Mouse (Mus musculus) thymus, postnatal 25 days (tissue): ENCODE data around the gene Rapgef2.
"Not testable (repeated sequence)": the region's sequence is repeated elsewhere in the genome, so short reads cannot be mapped to it uniquely, and the experiment has no call there.

Experiments used
- DNase-seq: peaks from one replicate; pipeline ENCODE4 v3.0.0; 2022

Gene Rapgef2

GRCm38 (mm10) chr3:79202275-79203153, 83.8 kb downstream of the Rapgef2 start:
- DNase-seq, result peak; percentile 70

- peak; percentile 44 for DNase-seq
These were observed 89.4 kb downstream of the Rapgef2 start for GRCm38 (mm10) chr3:79196708-79197437.

GRCm38 (mm10) chr3:79195280-79195679, 91.0 kb downstream of the Rapgef2 start:
- no peak for DNase-seq

DNA sequence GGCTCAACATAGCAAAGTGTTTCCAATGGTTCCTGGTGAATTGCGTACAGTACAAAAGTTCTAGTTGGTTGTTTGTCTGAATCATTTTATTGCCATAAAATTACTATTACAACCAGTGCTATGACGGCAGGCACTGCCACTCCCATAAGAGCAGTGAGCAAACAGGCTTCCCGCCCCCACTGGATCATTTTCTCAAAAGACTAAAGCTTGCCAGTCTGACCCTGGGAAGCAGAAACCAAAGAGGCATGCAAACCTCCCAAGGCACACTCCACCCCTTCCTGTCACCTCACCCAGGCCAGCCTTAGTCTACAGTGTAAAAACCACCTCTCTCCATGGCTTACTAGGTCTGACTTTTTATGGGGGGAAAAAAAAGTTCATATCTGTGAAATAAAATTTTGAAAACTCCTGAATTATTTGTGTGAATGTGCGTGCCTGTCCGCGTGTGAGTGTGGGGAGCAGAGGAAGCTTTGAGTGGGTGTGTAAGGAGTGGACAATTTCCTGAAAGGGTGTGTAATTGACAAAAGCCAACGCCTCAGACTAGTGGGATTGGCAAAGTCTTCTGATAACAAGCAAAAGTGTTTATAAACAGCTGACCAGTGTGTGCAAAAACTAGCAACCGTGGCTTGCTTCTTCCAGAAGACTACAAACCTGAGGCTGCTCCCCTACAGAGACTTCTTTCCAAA, 92.1 kb downstream of the Rapgef2 start:
- no peak for DNase-seq

DNA sequence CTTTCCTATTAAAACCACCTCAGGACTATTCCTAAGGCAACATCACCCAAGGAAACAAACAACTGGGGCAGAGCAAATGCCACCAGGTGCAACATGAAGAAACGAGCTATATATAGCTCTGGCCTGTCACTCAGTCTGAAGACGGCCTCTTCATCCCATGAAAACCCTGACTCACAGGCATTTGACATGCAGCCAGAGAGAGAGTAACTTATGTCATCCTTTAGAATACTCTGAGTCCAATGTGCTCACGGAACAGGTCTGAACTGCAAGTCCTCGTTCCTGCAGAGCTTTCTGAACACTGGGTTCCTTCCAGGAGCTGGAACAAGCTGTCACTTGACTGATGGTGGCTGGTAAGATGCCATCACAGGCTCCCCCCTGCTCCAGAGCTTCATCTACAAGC, 93.3 kb downstream of the Rapgef2 start:
- DNase-seq, result no peak

DNA sequence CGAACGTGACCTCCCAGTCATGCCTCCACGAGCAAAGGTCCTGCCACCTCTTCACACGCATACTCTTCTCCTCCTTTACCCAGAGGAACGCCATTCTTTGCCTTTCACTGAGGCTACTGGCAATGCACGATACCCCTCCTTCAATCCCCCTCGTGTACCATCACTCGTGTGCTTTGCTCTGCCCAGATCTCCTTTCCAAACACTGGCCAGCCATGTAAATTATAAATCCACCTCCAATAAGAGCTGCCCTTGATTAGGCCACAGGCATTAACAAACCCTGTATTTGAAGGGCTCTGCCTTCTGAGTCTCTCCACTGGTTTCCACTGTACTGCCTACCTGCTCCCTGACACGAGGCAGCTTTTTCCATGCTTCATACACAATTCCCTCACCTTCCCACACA, 94.3 kb downstream of the Rapgef2 start:
- no peak for DNase-seq

DNA sequence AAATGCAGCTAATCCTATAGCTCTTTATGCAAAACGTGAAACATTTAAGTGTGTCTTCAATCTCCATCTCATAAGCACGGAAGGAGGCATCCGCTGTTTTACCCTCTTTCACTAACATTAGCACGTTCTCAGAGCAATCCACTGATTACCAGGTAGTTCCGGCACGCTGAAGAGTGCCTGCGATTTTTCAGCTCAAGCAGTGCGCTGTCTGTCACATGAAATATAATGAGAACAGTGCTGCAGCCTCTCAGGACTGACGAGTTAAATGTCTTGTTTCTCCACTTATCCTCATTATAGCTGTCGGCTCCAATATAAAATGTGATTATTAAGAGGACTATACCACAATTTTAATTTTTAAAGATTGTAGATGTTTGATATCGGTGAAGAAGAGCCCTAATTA, 94.8 kb downstream of the Rapgef2 start:
- no peak for DNase-seq

- no peak for DNase-seq
These were observed 95.9 kb downstream of the Rapgef2 start for GRCm38 (mm10) chr3:79190377-79190776.

- no peak for DNase-seq
These were observed 98.4 kb downstream of the Rapgef2 start for GRCm38 (mm10) chr3:79187912-79188311.

GRCm38 (mm10) chr3:79182290-79182689, 104.0 kb downstream of the Rapgef2 start:
- no peak for DNase-seq

GRCm38 (mm10) chr3:79181248-79181991, 104.9 kb downstream of the Rapgef2 start:
- no peak for DNase-seq

GRCm38 (mm10) chr3:79180086-79180485, 106.2 kb downstream of the Rapgef2 start:
- no peak for DNase-seq

GRCm38 (mm10) chr3:79179499-79180053, 106.7 kb downstream of the Rapgef2 start:
- DNase-seq, result no peak

DNA sequence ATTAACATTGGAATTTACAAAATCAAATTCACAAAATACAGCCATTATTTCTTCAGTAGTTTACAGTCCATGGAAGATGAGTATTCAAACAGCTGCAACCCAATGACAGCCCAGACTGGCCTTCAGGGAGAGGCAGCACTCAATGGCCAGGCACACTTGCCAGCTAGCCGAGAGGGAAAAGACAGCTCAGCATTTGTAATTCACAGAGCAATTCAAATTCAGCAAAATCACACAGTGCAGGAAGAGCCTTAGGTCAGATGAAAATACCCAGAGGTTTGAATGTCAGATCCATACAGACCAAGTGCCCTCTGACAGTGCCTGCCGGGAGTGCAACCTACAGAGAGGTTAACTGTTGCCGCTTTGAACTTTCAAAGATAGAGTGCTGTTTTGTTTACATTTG, 107.6 kb downstream of the Rapgef2 start:
- DNase-seq, result no peak

DNA sequence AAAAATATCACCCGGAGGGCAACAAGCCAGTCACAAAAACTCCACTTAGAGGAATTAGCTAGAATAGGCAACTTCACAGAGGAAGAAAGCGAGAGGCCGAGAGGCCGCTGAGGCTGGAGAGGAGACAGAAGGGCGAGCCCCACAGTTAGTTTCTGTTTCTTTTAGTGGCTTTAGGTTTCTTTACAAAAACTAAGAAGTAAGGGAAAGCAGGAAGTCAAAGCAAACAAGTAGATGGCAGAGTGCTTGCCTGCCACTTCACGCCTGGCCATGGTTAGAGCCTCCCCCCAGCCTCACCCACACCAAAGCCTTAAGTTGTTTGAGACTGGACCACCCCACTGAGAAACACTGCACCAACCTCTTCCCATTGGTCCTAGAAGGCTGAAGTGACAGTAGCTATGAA, 108.2 kb downstream of the Rapgef2 start:
- peak; percentile 61 for DNase-seq

- DNase-seq, result peak; percentile 61
These were observed 109.0 kb downstream of the Rapgef2 start for GRCm38 (mm10) chr3:79177136-79177870.

DNA sequence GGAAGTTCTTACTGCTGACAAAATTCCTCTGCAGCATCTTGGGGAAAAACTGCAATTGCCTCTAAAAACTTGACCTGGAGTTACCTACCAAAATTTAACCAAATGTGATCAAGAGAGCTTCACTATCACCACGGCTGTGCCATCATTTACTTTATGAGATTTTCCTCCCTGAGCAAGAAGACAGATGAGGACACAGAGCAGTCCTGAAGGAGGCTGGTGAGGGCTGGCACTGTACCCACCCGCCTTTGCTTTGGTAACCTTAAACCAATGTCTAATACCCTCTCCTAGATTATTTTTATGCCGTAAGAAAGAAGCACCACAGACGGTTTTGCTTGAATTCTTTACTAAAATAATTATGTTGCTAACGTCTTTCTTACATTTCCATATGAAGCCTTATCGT, 112.1 kb downstream of the Rapgef2 start:
- DNase-seq, result no peak

DNA sequence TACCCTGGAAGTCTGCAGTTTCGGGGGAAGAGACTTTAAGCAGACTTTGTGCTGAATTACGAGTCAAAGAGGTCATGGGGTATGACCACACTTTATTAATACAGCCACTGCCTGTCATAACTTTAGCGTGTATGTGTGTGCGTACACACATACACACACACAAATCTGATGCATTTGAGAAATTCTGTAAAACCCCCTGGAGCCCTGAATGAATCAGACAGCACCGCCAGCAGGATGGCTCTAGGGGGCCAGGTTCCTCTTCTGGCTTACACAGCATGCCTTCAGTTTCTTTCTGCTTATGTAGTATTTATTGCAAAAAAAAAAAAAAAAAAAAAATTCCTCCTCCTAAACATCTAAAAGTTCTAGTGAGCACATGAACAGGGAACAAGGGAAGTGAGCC, 113.0 kb downstream of the Rapgef2 start:
- no peak for DNase-seq

DNA sequence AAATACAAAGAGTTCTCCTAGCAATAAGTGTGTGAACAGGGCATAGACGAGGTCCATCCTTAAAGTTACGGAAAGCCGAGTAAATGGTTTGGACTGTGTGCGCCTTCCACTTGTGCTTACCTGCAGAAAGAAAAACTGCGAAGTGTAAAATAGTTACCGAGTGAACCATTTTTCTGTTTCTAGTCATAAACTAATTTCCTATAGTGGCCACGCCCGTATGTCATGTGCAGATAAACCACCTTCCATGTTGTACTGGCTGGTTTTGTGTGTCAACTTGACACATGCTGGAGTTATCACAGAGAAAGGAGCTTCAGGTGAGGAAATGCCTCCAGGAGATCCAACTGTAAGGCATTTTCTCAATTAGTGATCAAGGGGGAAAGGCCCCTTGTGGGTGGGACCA, 115.2 kb downstream of the Rapgef2 start:
- DNase-seq, result not testable (repeated sequence)

- no peak for DNase-seq
These were observed 118.0 kb downstream of the Rapgef2 start for GRCm38 (mm10) chr3:79168168-79168827.

DNA sequence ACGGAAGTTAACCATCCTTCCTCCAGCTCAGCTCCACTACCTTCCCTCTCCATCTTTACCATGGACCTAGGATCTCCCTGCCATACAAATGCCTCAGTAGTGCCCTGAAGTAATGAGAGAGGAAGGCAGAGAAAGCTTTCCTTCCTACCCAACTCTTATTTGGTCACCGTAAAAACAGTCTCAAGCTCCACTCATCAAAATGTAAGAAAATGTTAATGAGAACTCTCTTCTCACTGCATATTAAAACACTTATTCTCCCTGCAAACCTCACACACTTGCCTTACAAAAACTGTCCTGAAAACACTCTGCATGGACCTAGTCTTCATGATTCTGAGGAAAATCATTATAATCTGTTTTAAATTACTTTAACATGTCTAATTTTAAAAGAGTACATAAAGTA, 118.7 kb downstream of the Rapgef2 start:
- DNase-seq, result no peak
